Mouse (Mus musculus) heart, embryonic 14.5 days (tissue): ENCODE results near the gene Esp15. TPM values are rescaled to one million over a fixed set of nuclear protein-coding genes. Genes with fewer than 3 reads are reported as not detected.
"Not testable (repeated sequence)": the region's sequence is repeated elsewhere in the genome, so short reads cannot be mapped to it uniquely, and the experiment has no call there.

Source experiments
- ATAC-seq: fragments of 200-750 bp; cut with Nextera tagmentation; 2 replicates; pipeline ENCODE4 v1.8.0; 2017; ENCODE audit warnings: low read depth, moderate TSS enrichment; ENCODE audit not compliant: insufficient number of reproducible peaks, insufficient read depth, low FRiP score
- H3K27ac ChIP-seq, 2 experiments: fragments of 200-500 bp in 1 of 2; fragments of 300-500 bp in 1 of 2; sonication (generic) in 1 of 2; replicated peaks in 1 of 2; 2 replicates each; pipeline ENCODE4 v1.5.1; 2012 to 2014; ENCODE audit warnings: low read depth in 2 of 2, low read length in 2 of 2, control low read depth in 1 of 2, mild to moderate bottlenecking in 1 of 2, mixed read lengths in 1 of 2; ENCODE audit not compliant: control insufficient read depth in 1 of 2, insufficient read depth in 1 of 2
- H3K27me3 ChIP-seq: fragments of 300-500 bp; sonication (generic); 2 replicates; pipeline ENCODE4 v1.6.1; 2014; ENCODE audit warnings: mild to moderate bottlenecking, low read length, control low read depth; ENCODE audit not compliant: control insufficient read depth, insufficient read depth
- H3K36me3 ChIP-seq: fragments of 300-500 bp; sonication (generic); 2 replicates; pipeline ENCODE4 v1.6.1; 2014; ENCODE audit warnings: mild to moderate bottlenecking, control low read depth, low read length, mixed read lengths; ENCODE audit not compliant: control insufficient read depth, insufficient read depth
- H3K4me1 ChIP-seq, 2 experiments: fragments of 200-500 bp in 1 of 2; fragments of 300-500 bp in 1 of 2; sonication (generic) in 1 of 2; 2 replicates each; pipeline ENCODE4 v1.6.1; 2012 to 2014; ENCODE audit warnings: low read length in 2 of 2, control low read depth in 1 of 2, mixed read lengths in 1 of 2; ENCODE audit not compliant: control insufficient read depth in 2 of 2, insufficient read depth in 2 of 2
- H3K4me2 ChIP-seq: fragments of 300-500 bp; sonication (generic); 2 replicates; pipeline ENCODE4 v1.6.1; 2014; ENCODE audit warnings: mild to moderate bottlenecking, low read length
- H3K4me3 ChIP-seq, 2 experiments: fragments of 200-500 bp in 1 of 2; fragments of 300-500 bp in 1 of 2; sonication (generic) in 1 of 2; 2 replicates each; pipeline ENCODE4 v1.5.1; 2012 to 2014; ENCODE audit warnings: low read length in 2 of 2, mild to moderate bottlenecking in 2 of 2, control low read depth in 1 of 2, low read depth in 1 of 2, moderate library complexity in 1 of 2; ENCODE audit not compliant: control insufficient read depth in 1 of 2, insufficient read depth in 1 of 2
- H3K9ac ChIP-seq: fragments of 300-500 bp; sonication (generic); 2 replicates; pipeline ENCODE4 v1.6.1; 2014; ENCODE audit warnings: mild to moderate bottlenecking, low read length
- H3K9me3 ChIP-seq: fragments of 300-500 bp; sonication (generic); 2 replicates; pipeline ENCODE4 v1.6.1; 2016; ENCODE audit warnings: low read length, control low read depth; ENCODE audit not compliant: control insufficient read depth
- WGBS: fragments of 180-500 bp; shearing (Covaris S2); extraction: QIAGEN DNeasy Blood & Tissue Kit; methylation state at CpG from one replicate; pipeline ENCODE4 v1.1.7; 2014; 5-methylcytosine and 5-hydroxymethylcytosine counted together
- polyA plus RNA-seq: library from polyadenylated mRNA; unstranded; fragments of >200 nt; fragmentation: Nextera tagmentation; extraction: Ambion mirVana; gene quantifications from 2 replicates; pipeline ENCODE4 v1.2.1, GENCODE M21; 2014

Esp15 gene
- polyA plus RNA-seq, result not detected in 2 replicates

DNA sequence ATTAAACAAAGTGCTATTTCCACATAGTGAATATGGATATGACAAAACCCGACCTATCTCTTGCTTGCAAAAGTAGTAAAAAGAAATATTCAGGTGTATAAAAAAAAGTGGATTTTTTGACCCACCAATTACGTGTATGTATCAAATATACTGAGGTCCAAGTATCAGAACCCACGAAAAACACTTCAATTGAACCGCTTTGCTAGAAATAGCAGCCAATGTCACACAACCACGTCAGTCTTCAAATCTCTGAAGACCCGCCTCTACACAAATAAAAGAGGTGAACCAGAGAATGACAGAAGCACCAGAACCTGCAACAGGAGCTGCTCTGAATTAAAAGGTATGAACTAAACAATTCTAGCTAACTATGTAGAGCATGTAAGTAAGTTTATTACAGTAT lies at the start of gene Esp15:
Gene Esp15 (plus strand): TSS at position 301 of the 400 bp plus-strand sequence.
- ATAC-seq, H3K36me3 ChIP-seq, H3K9me3 ChIP-seq, H3K4me3 ChIP-seq, H3K27me3 ChIP-seq, H3K4me1 ChIP-seq, H3K9ac ChIP-seq, H3K27ac ChIP-seq, H3K4me2 ChIP-seq: not testable (repeated sequence)
- 58% methylated on average over 6 of the region's 6 CpGs for WGBS

- Histone ChIP-seq H3K4me3 (no peak overlapping the region), H3K9me3 (peaks cover 8% of the 10 kb centered on the region; the same call in 1 of the 2 replicates), H3K27ac (no peak overlapping the region), H3K4me1 (no peaks in the 10 kb centered on the region), H3K9ac (no peak overlapping the region), H3K4me2 (no peak overlapping the region), H3K36me3 (no peaks in the 10 kb centered on the region), H3K27me3 (no peaks in the 10 kb centered on the region)
- WGBS, result 41% methylated on average over 1 of the region's 1 CpGs
- ATAC-seq, result no peak
These were observed 49.2 kb upstream of the Esp15 start for GRCm38 (mm10) chr17:39591550-39591949.

Other genes starting within 250 kb of the Esp15 start
- not detected in 2 replicates for gene Esp18, start 234.6 kb upstream of the Esp15 start, polyA plus RNA-seq
- not detected in 2 replicates for gene Esp16, start 104.8 kb upstream of the Esp15 start, polyA plus RNA-seq